ENCODE assay signal across 25 mouse cellular contexts in genomic region chr5:73264122-73264521, GRCm38 (mm10).
"Had no signal": no experiment of that assay in that cellular context is flagged by ENCODE, and none has a peak within 500 bp of the region (broad histone marks: within the 10 kb centered on the region; RNA-seq: fewer than 3 reads in every experiment).

No protein-coding gene starts in this region.

- ATAC-seq: forebrain, postnatal 0 days; hindbrain, postnatal 0 days; intestine, embryonic 16.5 days had no signal

- H3K27ac ChIP-seq: heart, adult 2 months; heart, embryonic 13.5 days; heart, embryonic 15.5 days; hindbrain, embryonic 13.5 days; hindbrain, embryonic 15.5 days; hindbrain, postnatal 0 days; limb, embryonic 13.5 days; limb, embryonic 15.5 days had no signal

- H3K4me3 ChIP-seq: heart, adult 2 months; heart, embryonic 13.5 days; heart, embryonic 15.5 days; hindbrain, embryonic 13.5 days; hindbrain, embryonic 15.5 days; kidney, embryonic 15.5 days; limb, embryonic 13.5 days; limb, embryonic 15.5 days had no signal

- H3K27me3 ChIP-seq: heart, embryonic 13.5 days; heart, embryonic 15.5 days; hindbrain, embryonic 13.5 days; hindbrain, embryonic 15.5 days; kidney, embryonic 15.5 days; limb, embryonic 13.5 days; limb, embryonic 15.5 days had no signal

- H3K36me3 ChIP-seq: heart, embryonic 13.5 days; heart, embryonic 15.5 days; hindbrain, embryonic 13.5 days; hindbrain, embryonic 15.5 days; kidney, embryonic 15.5 days; limb, embryonic 13.5 days; limb, embryonic 15.5 days had no signal

- H3K9ac ChIP-seq: forebrain, postnatal 0 days; heart, embryonic 13.5 days; heart, embryonic 15.5 days; hindbrain, embryonic 13.5 days; hindbrain, embryonic 15.5 days; kidney, embryonic 15.5 days; limb, embryonic 13.5 days; limb, embryonic 15.5 days had no signal

- DNase-seq: forebrain, postnatal 0 days; gastrocnemius, postnatal 14 days; gastrocnemius, postnatal 36 days; heart, adult 11 months; heart, adult 2 months; heart, postnatal 14 days; heart, postnatal 36 days; kidney, adult 11 months; kidney, adult 2 months; kidney, adult 9 months; kidney, postnatal 10 days; kidney, postnatal 25 days; layer of hippocampus, adult 9-11 months; layer of hippocampus, postnatal 36 days; left cerebral cortex, postnatal 4 days had no signal

- H3K4me2 ChIP-seq: heart, embryonic 11.5 days; heart, embryonic 13.5 days; heart, embryonic 15.5 days; hindbrain, embryonic 13.5 days; hindbrain, embryonic 15.5 days; kidney, embryonic 15.5 days; limb, embryonic 13.5 days; limb, embryonic 15.5 days had no signal

- H3K9me3 ChIP-seq: heart, embryonic 13.5 days; heart, embryonic 15.5 days; hindbrain, embryonic 13.5 days; hindbrain, embryonic 15.5 days; kidney, embryonic 15.5 days; limb, embryonic 13.5 days; limb, embryonic 15.5 days had no signal

- H3K4me1 ChIP-seq: hindbrain, embryonic 13.5 days; hindbrain, embryonic 15.5 days; limb, embryonic 15.5 days had no signal
